Mouse (Mus musculus): ENCODE results near the gene Cxcl15. TPM values are rescaled to one million over a fixed set of nuclear protein-coding genes. Genes with fewer than 3 reads are reported as not detected.
"Not testable (repeated sequence)": the region's sequence is repeated elsewhere in the genome, so short reads cannot be mapped to it uniquely, and the experiment has no call there.

The Cxcl15 gene
- polyA plus RNA-seq, 1 experiment from 2014 or later: not detected

DNA sequence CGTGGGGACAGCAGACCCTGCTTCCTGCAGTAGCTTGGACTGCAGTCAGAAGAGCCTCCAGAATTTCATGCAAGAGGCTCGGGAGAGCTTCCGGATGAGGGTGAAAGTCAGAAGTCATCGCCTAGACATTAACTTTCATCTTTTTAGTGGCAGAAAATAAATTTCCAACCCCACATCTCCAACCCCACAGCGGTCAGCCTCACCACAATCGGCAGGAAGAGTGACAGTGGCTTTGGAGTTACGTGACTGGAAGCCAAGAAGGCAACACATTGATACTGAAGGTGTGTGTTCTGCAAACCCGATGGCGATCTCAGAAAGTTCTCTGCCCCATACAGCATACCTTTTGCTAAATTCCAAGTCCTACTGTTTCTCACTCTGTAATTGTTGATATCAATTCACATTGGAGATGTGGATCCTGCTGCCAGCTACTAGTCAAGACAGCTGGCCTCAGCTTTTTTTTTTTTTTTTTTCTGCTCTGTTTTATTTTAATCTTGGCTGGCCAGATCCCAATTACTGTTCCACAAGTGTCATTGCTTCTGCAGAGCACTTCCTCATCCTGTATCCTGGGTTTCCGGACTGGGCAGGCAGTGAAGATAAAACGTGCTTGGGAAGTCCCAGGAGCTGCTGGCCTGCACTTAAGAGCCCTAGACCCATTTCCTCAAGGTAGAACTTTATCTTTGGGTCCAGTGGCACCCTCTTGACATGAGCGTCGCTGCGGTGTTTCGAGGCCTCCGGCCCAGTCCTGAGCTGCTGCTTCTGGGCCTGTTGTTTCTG lies 22.3 kb upstream of the Cxcl15 start, which contains the start of gene Pf4:
Gene Pf4 (plus strand): TSS at position 556 of the 774 bp plus-strand sequence.
- Histone ChIP-seq H3K9me3 (no peaks in the 10 kb centered on the region), H3K27ac (no peak within 1 kb of the TSS), H3K9ac (no peak within 1 kb of the TSS), H3K4me1 (no peaks in the 10 kb centered on the region), H3K36me3 (replicated peaks) (no peaks in the 10 kb centered on the region), H3K4me3 (no peak within 1 kb of the TSS), H3K27me3 (replicated peaks) (no peaks in the 10 kb centered on the region), H3K4me2 (no peak within 1 kb of the TSS)
- WGBS: 93% methylated on average over 16 of the region's 16 CpGs
- no peak for ATAC-seq (replicated peaks)

- Histone ChIP-seq H3K36me3 (replicated peaks) (no peaks in the 10 kb centered on the region), H3K27me3 (replicated peaks) (no peaks in the 10 kb centered on the region), H3K9me3 (no peaks in the 10 kb centered on the region), H3K9ac (no peak overlapping the region), H3K4me1 (no peaks in the 10 kb centered on the region), H3K4me2 (no peak overlapping the region), H3K4me3 (no peak overlapping the region), H3K27ac (no peak overlapping the region)
- 93% methylated on average over 5 of the region's 5 CpGs for WGBS
- no peak for ATAC-seq (replicated peaks)
Measured at GRCm38 (mm10) chr5:90775562-90775961, 18.8 kb upstream of the Cxcl15 start.

- Histone ChIP-seq H3K9me3 (no peaks in the 10 kb centered on the region), H3K27ac (no peak overlapping the region), H3K4me3 (no peak overlapping the region), H3K36me3 (replicated peaks) (no peaks in the 10 kb centered on the region), H3K4me1 (no peaks in the 10 kb centered on the region), H3K4me2 (no peak overlapping the region), H3K9ac (no peak overlapping the region), H3K27me3 (replicated peaks) (no peaks in the 10 kb centered on the region)
- ATAC-seq (replicated peaks): no peak
- 82% methylated on average over 10 of the region's 10 CpGs for WGBS
Measured at GRCm38 (mm10) chr5:90777621-90778020, 16.7 kb upstream of the Cxcl15 start.

DNA sequence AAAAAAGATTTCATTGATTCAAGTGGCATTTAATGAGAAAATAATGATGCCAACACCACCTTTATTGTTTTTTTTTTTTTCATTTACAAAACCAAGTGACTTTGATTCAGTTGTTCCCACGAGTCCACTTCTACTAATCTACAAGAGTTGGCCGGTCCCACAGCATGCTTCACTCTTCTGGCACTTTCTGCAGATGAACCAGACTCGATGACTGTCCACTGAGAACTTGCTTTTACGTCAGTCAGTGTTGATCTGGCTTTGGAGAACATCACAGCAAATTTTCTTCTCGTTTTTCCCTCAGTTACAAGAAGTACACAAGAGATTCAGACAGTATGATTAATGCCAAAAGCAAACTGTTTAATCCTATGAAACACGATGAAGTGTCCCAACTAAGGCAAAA lies 15.5 kb upstream of the Cxcl15 start:
- Histone ChIP-seq H3K9me3 (no peaks in the 10 kb centered on the region), H3K27ac (no peak overlapping the region), H3K36me3 (replicated peaks) (no peaks in the 10 kb centered on the region), H3K4me1 (no peaks in the 10 kb centered on the region), H3K4me3 (no peak overlapping the region), H3K9ac (no peak overlapping the region), H3K27me3 (replicated peaks) (no peaks in the 10 kb centered on the region), H3K4me2 (no peak overlapping the region)
- WGBS: 80% methylated on average over 6 of the region's 6 CpGs
- no peak for ATAC-seq (replicated peaks)

DNA sequence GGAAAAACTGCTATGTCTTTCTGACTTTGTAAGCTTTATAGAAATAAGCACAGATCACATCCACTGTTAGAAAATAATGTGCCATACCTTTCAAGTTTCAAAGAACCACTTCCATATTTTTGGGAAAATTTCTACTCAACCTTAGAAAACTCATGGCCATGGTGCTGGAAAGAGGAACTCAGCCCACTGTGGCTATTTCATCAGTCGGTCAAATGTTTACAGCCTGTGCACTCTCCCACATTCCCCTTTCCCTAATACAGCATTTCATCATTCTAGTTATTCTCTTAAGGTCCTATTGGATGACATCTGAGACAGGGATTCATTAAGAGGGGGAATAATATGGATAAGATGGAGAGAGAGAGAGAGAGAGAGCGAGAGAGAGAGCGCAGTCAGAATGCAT lies 10.6 kb upstream of the Cxcl15 start:
- no peak overlapping the region for H3K4me2 ChIP-seq
- H3K27me3 ChIP-seq (replicated peaks): no peaks in the 10 kb centered on the region
- H3K4me1 ChIP-seq: no peaks in the 10 kb centered on the region
- 90% methylated on average over 3 of the region's 3 CpGs for WGBS
- no peak overlapping the region for H3K27ac ChIP-seq
- no peak overlapping the region for H3K4me3 ChIP-seq
- H3K9ac ChIP-seq: no peak overlapping the region
- no peaks in the 10 kb centered on the region for H3K9me3 ChIP-seq
- H3K36me3 ChIP-seq (replicated peaks): no peaks in the 10 kb centered on the region
- no peak for ATAC-seq (replicated peaks)

GRCm38 (mm10) chr5:90785659-90786588 lies 8.4 kb upstream of the Cxcl15 start, which contains the start of gene Cxcl3:
TSS of gene Cxcl3 (plus strand) at chr5:90786103.
- Histone ChIP-seq H3K4me3 (peak within 1 kb of the TSS; percentile 37), H3K27ac (no peak within 1 kb of the TSS), H3K9me3 (no peaks in the 10 kb centered on the region), H3K36me3 (replicated peaks) (no peaks in the 10 kb centered on the region), H3K27me3 (replicated peaks) (no peaks in the 10 kb centered on the region), H3K4me2 (peak within 1 kb of the TSS; percentile 66), H3K9ac (peak within 1 kb of the TSS; percentile 26; the same call in 1 of the 2 replicates), H3K4me1 (no peaks in the 10 kb centered on the region)
- ATAC-seq (replicated peaks): peak; percentile 95
- WGBS: 16% methylated on average over 26 of the region's 26 CpGs

DNA sequence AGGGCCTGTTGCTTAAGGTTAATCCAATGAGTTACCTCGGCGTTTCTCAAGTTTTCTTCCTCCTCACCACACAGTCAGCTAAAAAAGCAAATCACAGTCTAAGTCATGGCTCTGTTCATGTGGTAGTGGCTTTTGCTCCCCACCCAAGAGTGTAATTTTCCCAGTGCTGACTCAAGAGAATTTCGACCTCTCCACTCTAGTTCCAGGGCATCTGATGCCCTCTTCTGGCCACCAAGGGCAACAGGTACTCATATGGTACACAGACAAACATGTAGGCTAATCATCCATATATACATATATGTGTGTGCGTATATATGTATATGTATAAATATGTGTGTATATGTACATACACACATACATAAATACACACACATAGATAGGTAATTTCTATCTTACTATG lies 6.2 kb upstream of the Cxcl15 start:
- Histone ChIP-seq H3K9me3 (no peaks in the 10 kb centered on the region), H3K4me3 (no peak overlapping the region), H3K36me3 (replicated peaks) (no peaks in the 10 kb centered on the region), H3K27ac (no peak overlapping the region), H3K4me2 (no peak overlapping the region), H3K27me3 (replicated peaks) (no peaks in the 10 kb centered on the region), H3K9ac (no peak overlapping the region), H3K4me1 (no peaks in the 10 kb centered on the region)
- 72% methylated on average over 4 of the region's 4 CpGs for whole genome bisulfite sequencing
- ATAC-seq (replicated peaks): no peak

- Histone ChIP-seq H3K27ac (no peak overlapping the region), H3K4me1 (no peaks in the 10 kb centered on the region), H3K27me3 (replicated peaks) (no peaks in the 10 kb centered on the region), H3K4me3 (no peak overlapping the region), H3K4me2 (no peak overlapping the region), H3K9ac (no peak overlapping the region), H3K9me3 (no peaks in the 10 kb centered on the region), H3K36me3 (replicated peaks) (no peaks in the 10 kb centered on the region)
- 88% methylated on average over 11 of the region's 11 CpGs for WGBS
- ATAC-seq (replicated peaks): no peak
Measured at GRCm38 (mm10) chr5:90789306-90790073, 4.8 kb upstream of the Cxcl15 start.

DNA sequence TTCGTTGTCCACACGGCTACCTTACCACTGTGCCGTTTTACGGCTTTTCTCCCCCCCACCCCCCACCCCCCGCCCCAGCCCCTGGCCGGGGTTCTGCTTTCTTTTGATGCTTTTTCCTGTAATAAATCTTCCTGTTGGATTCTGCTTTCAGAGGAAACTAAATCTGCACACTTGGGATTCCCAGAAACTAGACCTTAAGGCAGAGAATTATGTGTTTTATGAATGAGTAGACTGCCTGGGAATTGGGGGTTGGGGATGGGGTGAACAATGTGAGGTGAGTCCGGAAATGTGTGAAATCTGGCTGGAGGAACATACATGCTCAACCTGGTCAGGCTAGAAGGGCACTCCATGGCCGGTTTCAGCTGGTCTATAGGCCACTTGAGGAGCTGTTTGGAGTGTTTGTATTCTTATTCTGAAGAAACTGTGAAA lies 4.2 kb upstream of the Cxcl15 start:
- Histone ChIP-seq H3K36me3 (replicated peaks) (no peaks in the 10 kb centered on the region), H3K4me1 (no peaks in the 10 kb centered on the region), H3K4me2 (no peak overlapping the region), H3K27me3 (replicated peaks) (no peaks in the 10 kb centered on the region), H3K4me3 (no peak overlapping the region), H3K9me3 (no peaks in the 10 kb centered on the region), H3K9ac (no peak overlapping the region), H3K27ac (no peak overlapping the region)
- 89% methylated on average over 8 of the region's 8 CpGs for WGBS
- ATAC-seq (replicated peaks): no peak

DNA sequence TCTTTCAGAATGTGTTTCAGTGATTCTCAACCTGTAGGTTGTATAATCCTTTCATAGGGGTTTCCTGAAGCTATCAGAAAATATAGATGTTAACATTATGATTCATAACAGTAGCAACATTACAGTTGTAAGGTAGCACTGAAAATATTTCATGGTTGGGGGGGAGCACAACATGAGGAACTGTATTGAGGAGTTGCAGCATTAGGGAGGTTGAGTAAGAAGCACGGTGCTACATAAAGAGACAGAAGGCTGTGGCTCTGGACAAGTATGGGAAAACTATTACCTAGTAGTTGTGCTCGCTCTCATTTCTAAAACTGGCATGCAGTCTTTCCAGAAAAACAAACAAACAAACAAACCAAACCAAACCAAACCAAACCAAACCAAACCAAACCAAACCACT lies 1.1 kb downstream of the Cxcl15 start:
- not testable (repeated sequence) for H3K36me3 ChIP-seq (replicated peaks); H3K9ac ChIP-seq; H3K9me3 ChIP-seq; ATAC-seq (replicated peaks); H3K27me3 ChIP-seq (replicated peaks); H3K4me2 ChIP-seq; H3K4me1 ChIP-seq; H3K27ac ChIP-seq; H3K4me3 ChIP-seq
- 85% methylated on average over 2 of the region's 2 CpGs for WGBS

GRCm38 (mm10) chr5:90804574-90804973 lies 10.2 kb downstream of the Cxcl15 start:
- Histone ChIP-seq H3K36me3 (replicated peaks) (no peaks in the 10 kb centered on the region), H3K27ac (no peak overlapping the region), H3K4me2 (no peak overlapping the region), H3K9ac (no peak overlapping the region), H3K4me3 (no peak overlapping the region), H3K27me3 (replicated peaks) (no peaks in the 10 kb centered on the region), H3K9me3 (no peaks in the 10 kb centered on the region), H3K4me1 (no peaks in the 10 kb centered on the region)
- ATAC-seq (replicated peaks): no peak

DNA sequence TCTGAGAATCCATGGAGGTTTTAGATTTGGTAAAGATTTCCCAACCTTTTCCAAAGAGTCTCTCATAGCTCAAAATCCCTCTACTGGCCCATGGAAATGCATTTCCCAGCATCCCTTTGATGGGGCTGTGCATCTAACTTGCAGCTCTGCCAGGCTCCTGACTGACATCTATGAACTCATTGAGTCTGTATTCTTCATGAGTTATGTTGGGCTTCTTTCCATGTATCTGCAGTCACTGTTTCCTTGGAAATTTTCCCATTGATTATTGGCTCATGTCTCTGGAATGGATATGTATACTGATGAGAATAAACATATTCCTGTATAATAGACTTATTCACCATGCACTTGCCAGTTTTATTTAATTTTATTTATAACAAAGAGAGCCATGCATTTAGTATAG lies 11.7 kb downstream of the Cxcl15 start:
- no peak overlapping the region for H3K27ac ChIP-seq
- H3K9ac ChIP-seq: no peak overlapping the region
- no peak overlapping the region for H3K4me2 ChIP-seq
- H3K4me1 ChIP-seq: no peaks in the 10 kb centered on the region
- H3K36me3 ChIP-seq (replicated peaks): no peaks in the 10 kb centered on the region
- H3K9me3 ChIP-seq: no peaks in the 10 kb centered on the region
- no peak for ATAC-seq (replicated peaks)
- H3K4me3 ChIP-seq: no peak overlapping the region
- H3K27me3 ChIP-seq (replicated peaks): no peaks in the 10 kb centered on the region

Data from midbrain, embryonic 15.5 days (tissue).